Mouse (Mus musculus): ENCODE measurements around the gene Usp8.

GRCm38 (mm10) chr2:126778806-126779205 is 71.7 kb downstream of the Usp8 start:
- no peak for TF ChIP-seq CTCF (IDR thresholded peaks at IDR 0.05; ENCODE audit: borderline replicate concordance, extremely low read depth, insufficient read depth, insufficient read length)
- no peak for TF ChIP-seq POLR2A (IDR thresholded peaks at IDR 0.05; ENCODE audit: borderline replicate concordance, extremely low read depth, insufficient read depth, insufficient read length, poor library complexity, severe bottlenecking)
